Mouse (Mus musculus) thymus, postnatal 10 days (tissue): ENCODE data around the gene Tenm2.

ENCODE experiments used
- DNase-seq, 2 experiments: peaks; one replicate each; pipeline ENCODE4 v3.0.0; 2021; ENCODE audit warnings: low spot score in 2 of 2

Tenm2 gene

GRCm38 (mm10) chr11:36566146-36566545 lies 669.6 kb downstream of the Tenm2 start:
- no peak for DNase-seq

- DNase-seq = no peak
Measured at GRCm38 (mm10) chr11:36562851-36563250, 672.9 kb downstream of the Tenm2 start.

GRCm38 (mm10) chr11:36560785-36561548 lies 674.8 kb downstream of the Tenm2 start:
- no peak for DNase-seq

- DNase-seq = no peak
Measured at GRCm38 (mm10) chr11:36557316-36557715, 678.4 kb downstream of the Tenm2 start.

- no peak for DNase-seq
Measured at GRCm38 (mm10) chr11:36553286-36553685, 682.5 kb downstream of the Tenm2 start.

- no peak for DNase-seq
Measured at GRCm38 (mm10) chr11:36550649-36551048, 685.1 kb downstream of the Tenm2 start.

- no peak for DNase-seq
Measured at GRCm38 (mm10) chr11:36549398-36550139, 686.2 kb downstream of the Tenm2 start.

- DNase-seq = no peak
Measured at GRCm38 (mm10) chr11:36548139-36548538, 687.6 kb downstream of the Tenm2 start.

- no peak for DNase-seq
Measured at GRCm38 (mm10) chr11:36538144-36538543, 697.6 kb downstream of the Tenm2 start.

GRCm38 (mm10) chr11:36537573-36538133 lies 698.1 kb downstream of the Tenm2 start:
- DNase-seq = no peak

- DNase-seq = no peak
Measured at GRCm38 (mm10) chr11:36535591-36535990, 700.2 kb downstream of the Tenm2 start.

- DNase-seq = no peak
Measured at GRCm38 (mm10) chr11:36531614-36532013, 704.1 kb downstream of the Tenm2 start.

GRCm38 (mm10) chr11:36527509-36527908 lies 708.3 kb downstream of the Tenm2 start:
- DNase-seq = no peak

- DNase-seq = peak; percentile 3 to 18
Measured at GRCm38 (mm10) chr11:36526381-36526780, 709.4 kb downstream of the Tenm2 start.

- no peak for DNase-seq
Measured at GRCm38 (mm10) chr11:36512468-36512867, 723.3 kb downstream of the Tenm2 start.

- DNase-seq = no peak
Measured at GRCm38 (mm10) chr11:36508312-36508711, 727.5 kb downstream of the Tenm2 start.

GRCm38 (mm10) chr11:36494898-36495548 lies 740.7 kb downstream of the Tenm2 start:
- DNase-seq = no peak

GRCm38 (mm10) chr11:36492274-36492673 lies 743.5 kb downstream of the Tenm2 start:
- no peak for DNase-seq

GRCm38 (mm10) chr11:36490085-36490484 lies 745.7 kb downstream of the Tenm2 start:
- DNase-seq = no peak

- DNase-seq = no peak
Measured at GRCm38 (mm10) chr11:36488666-36489065, 747.1 kb downstream of the Tenm2 start.

GRCm38 (mm10) chr11:36486092-36486491 lies 749.7 kb downstream of the Tenm2 start:
- no peak for DNase-seq

- no peak for DNase-seq
Measured at GRCm38 (mm10) chr11:36484466-36485069, 751.2 kb downstream of the Tenm2 start.
